Mouse (Mus musculus) ES-Bruce4 (cell line): ENCODE data around the gene Cyp4f40. TPM values are rescaled to one million over a fixed set of nuclear protein-coding genes. Genes with fewer than 3 reads are reported as not detected.
"Not testable (repeated sequence)": the region's sequence is repeated elsewhere in the genome, so short reads cannot be mapped to it uniquely, and the experiment has no call there.

Experiments
- H3K27ac ChIP-seq: 2 replicates; pipeline ENCODE4 v1.5.1; 2012; ENCODE audit warnings: low read length, inconsistent platforms; ENCODE audit not compliant: insufficient read depth
- H3K27me3 ChIP-seq: 2 replicates; pipeline ENCODE4 v1.6.1; 2012; ENCODE audit warnings: mild to moderate bottlenecking, low read length, inconsistent platforms; ENCODE audit not compliant: control insufficient read depth, poor library complexity, insufficient read depth, severe bottlenecking
- H3K36me3 ChIP-seq: 2 replicates; pipeline ENCODE4 v1.6.1; 2012; ENCODE audit warnings: inconsistent platforms, mild to moderate bottlenecking, low read length, moderate library complexity; ENCODE audit not compliant: control insufficient read depth, poor library complexity, insufficient read depth, severe bottlenecking
- H3K4me1 ChIP-seq: one replicate; pipeline ENCODE4 v1.8.1; 2011; ENCODE audit warnings: low read length; ENCODE audit not compliant: control insufficient read depth, insufficient read depth
- H3K4me3 ChIP-seq: 2 replicates; pipeline ENCODE4 v1.5.1; 2011; ENCODE audit warnings: low read depth, mild to moderate bottlenecking, low read length
- H3K9ac ChIP-seq: 2 replicates; pipeline ENCODE4 v1.6.1; 2012; ENCODE audit warnings: low read depth, mild to moderate bottlenecking, inconsistent platforms; ENCODE audit not compliant: poor library complexity, severe bottlenecking
- H3K9me3 ChIP-seq: replicated peaks from 2 replicates; pipeline ENCODE4 v1.6.1; 2012; ENCODE audit warnings: mild to moderate bottlenecking, low read length, inconsistent platforms; ENCODE audit not compliant: control insufficient read depth, poor library complexity, insufficient read depth, severe bottlenecking
- CTCF ChIP-seq: IDR thresholded peaks from one replicate; pipeline ENCODE4 v1.8.1; 2011; ENCODE audit warnings: low read depth, low read length
- EP300 ChIP-seq: IDR thresholded peaks from 2 replicates; pipeline ENCODE4 v1.6.1; 2011; ENCODE audit warnings: low read depth, low read length; ENCODE audit not compliant: insufficient read depth
- POLR2A ChIP-seq: IDR thresholded peaks from one replicate; pipeline ENCODE4 v1.8.1; 2011; ENCODE audit warnings: low read length; ENCODE audit not compliant: insufficient read depth
- polyA plus RNA-seq: library from polyadenylated mRNA; stranded (reverse); fragments of >200 nt; gene quantifications from 2 replicates; pipeline ENCODE4 v1.2.4, GENCODE M21; 2011; ENCODE audit warnings: low read depth; ENCODE audit not compliant: missing spikeins, insufficient read depth, insufficient read length

Gene Cyp4f40
- polyA plus RNA-seq = not detected in 2 replicates

- H3K27ac ChIP-seq = no peak within 1 kb of the TSS
- no peak within 1 kb of the TSS for H3K9ac ChIP-seq
- no peaks in the 10 kb centered on the region for H3K36me3 ChIP-seq
- TF ChIP-seq CTCF (no peak), POLR2A (no peak), EP300 (no peak)
- no peak within 1 kb of the TSS for H3K4me3 ChIP-seq
- H3K4me1 ChIP-seq = no peaks in the 10 kb centered on the region
- H3K27me3 ChIP-seq = no peaks in the 10 kb centered on the region; the same call in 1 of the 2 replicates
- H3K9me3 ChIP-seq = no peaks in the 10 kb centered on the region
Observed at GRCm38 (mm10) chr17:32658712-32659111, at the start of gene Cyp4f40. Cyp4f40 (plus strand) TSS chr17:32658900.

- not testable (repeated sequence) for H3K9me3 ChIP-seq
Observed at GRCm38 (mm10) chr17:32610231-32610630, 48.5 kb upstream of the Cyp4f40 start.

GRCm38 (mm10) chr17:32610896-32611295 lies 47.8 kb upstream of the Cyp4f40 start:
- Histone ChIP-seq H3K4me3 (no peak overlapping the region), H3K27ac (no peak overlapping the region), H3K27me3 (no peaks in the 10 kb centered on the region), H3K9ac (no peak overlapping the region), H3K4me1 (no peaks in the 10 kb centered on the region), H3K36me3 (no peaks in the 10 kb centered on the region), H3K9me3 (peaks cover 8% of the 10 kb centered on the region; the same call in 1 of the 2 replicates)
- TF ChIP-seq POLR2A = no peak
- TF ChIP-seq CTCF = no peak
- no peak for TF ChIP-seq EP300

More at GRCm38 (mm10) chr17:32610231-32610630, 48.5 kb upstream of the Cyp4f40 start:
- not testable (repeated sequence) for H3K36me3 ChIP-seq, H3K4me1 ChIP-seq, H3K4me3 ChIP-seq, H3K27ac ChIP-seq, H3K9ac ChIP-seq, H3K27me3 ChIP-seq

- H3K4me3 ChIP-seq = no peak overlapping the region
- no peaks in the 10 kb centered on the region for H3K4me1 ChIP-seq
- H3K36me3 ChIP-seq = no peaks in the 10 kb centered on the region
- no peak overlapping the region for H3K27ac ChIP-seq
- no peak for TF ChIP-seq CTCF
- no peak for TF ChIP-seq POLR2A
- TF ChIP-seq EP300 = no peak
- H3K9ac ChIP-seq = no peak overlapping the region
- no peaks in the 10 kb centered on the region for H3K27me3 ChIP-seq
- H3K9me3 ChIP-seq = peaks cover 8% of the 10 kb centered on the region; the same call in 1 of the 2 replicates
Observed at GRCm38 (mm10) chr17:32612417-32612816, 46.3 kb upstream of the Cyp4f40 start.

GRCm38 (mm10) chr17:32617252-32617651 lies 41.4 kb upstream of the Cyp4f40 start:
- Histone ChIP-seq H3K9me3 (peaks cover 13% of the 10 kb centered on the region), H3K27me3 (no peaks in the 10 kb centered on the region), H3K9ac (no peak overlapping the region), H3K4me1 (no peaks in the 10 kb centered on the region), H3K4me3 (no peak overlapping the region), H3K27ac (no peak overlapping the region), H3K36me3 (no peaks in the 10 kb centered on the region)
- TF ChIP-seq EP300 (no peak), POLR2A (no peak), CTCF (no peak)

- not testable (repeated sequence) for H3K4me1 ChIP-seq, H3K9ac ChIP-seq, H3K27ac ChIP-seq, H3K4me3 ChIP-seq, H3K27me3 ChIP-seq, H3K36me3 ChIP-seq
- peaks cover 13% of the 10 kb centered on the region for H3K9me3 ChIP-seq
Observed at GRCm38 (mm10) chr17:32621018-32621417, 37.7 kb upstream of the Cyp4f40 start, which contains the start of gene Cyp4f37. Cyp4f37 (plus strand) TSS chr17:32621309.

GRCm38 (mm10) chr17:32629726-32630125 lies 29.0 kb upstream of the Cyp4f40 start:
- not testable (repeated sequence) for H3K9ac ChIP-seq, H3K4me3 ChIP-seq, H3K36me3 ChIP-seq, H3K27ac ChIP-seq, H3K4me1 ChIP-seq, H3K9me3 ChIP-seq, H3K27me3 ChIP-seq
